Mouse (Mus musculus) layer of hippocampus, postnatal 25 days (tissue): ENCODE data around the gene Adh6a. TPM values are rescaled to one million over a fixed set of nuclear protein-coding genes. Genes with fewer than 3 reads are reported as not detected.
"Not testable (repeated sequence)": the region's sequence is repeated elsewhere in the genome, so short reads cannot be mapped to it uniquely, and the experiment has no call there.

Source experiments
- DNase-seq, 2 experiments: peaks; one replicate each; pipeline ENCODE4 v3.0.0; 2022; ENCODE audit warnings: mixed read lengths in 2 of 2, low spot score in 1 of 2; ENCODE audit errors: extremely low spot score in 1 of 2
- total RNA-seq, 2 experiments: library from RNA; stranded (reverse); gene quantifications; 2 replicates each; pipeline ENCODE4 v1.2.3; 2021

The Adh6a gene
- total RNA-seq, 2 experiments from 2014 or later: not detected

- DNase-seq: no peak
Observed at GRCm38 (mm10) chr3:138316908-138317472, 3.9 kb downstream of the Adh6a start.

- DNase-seq: no peak
Observed at GRCm38 (mm10) chr3:138325001-138325400, 11.9 kb downstream of the Adh6a start.

DNA sequence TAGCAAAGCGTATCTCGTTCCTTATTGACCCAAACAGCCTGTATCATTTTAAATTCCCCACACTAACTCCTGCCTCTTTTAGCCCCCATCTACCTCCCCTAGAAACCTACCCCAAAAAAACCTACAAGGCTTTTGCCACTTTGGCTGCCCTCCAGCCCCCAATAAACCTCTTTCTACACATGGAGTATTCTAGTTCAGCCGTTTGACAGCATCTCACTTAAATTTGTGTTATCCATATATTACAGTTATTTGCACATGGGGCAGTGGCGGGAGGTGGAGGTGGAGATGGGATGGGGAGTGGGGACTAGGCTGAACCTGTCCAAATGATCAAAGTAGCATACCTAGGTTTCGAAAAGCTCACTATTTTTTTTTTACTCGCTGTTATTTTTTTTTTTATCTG lies 12.4 kb downstream of the Adh6a start:
- DNase-seq: no peak

DNA sequence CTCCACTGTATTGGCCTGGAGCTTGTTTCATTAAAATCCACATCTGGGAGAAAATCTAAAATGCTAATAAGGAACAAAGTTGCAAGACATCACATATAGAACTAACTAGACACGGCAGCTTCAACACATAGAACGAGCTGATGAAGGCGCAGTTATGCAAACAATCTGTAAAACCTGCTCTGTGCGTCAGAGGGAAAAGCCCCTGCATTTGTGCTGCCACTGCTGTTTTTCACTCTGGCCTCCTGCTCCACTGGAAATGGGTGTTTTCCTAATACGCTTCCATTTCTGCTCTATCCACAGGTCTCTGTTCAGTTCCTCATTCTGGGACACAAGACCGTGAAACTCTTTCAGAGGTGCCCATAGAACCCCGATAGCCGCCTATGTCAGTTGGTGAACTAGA lies 20.8 kb downstream of the Adh6a start:
- DNase-seq: no peak

DNA sequence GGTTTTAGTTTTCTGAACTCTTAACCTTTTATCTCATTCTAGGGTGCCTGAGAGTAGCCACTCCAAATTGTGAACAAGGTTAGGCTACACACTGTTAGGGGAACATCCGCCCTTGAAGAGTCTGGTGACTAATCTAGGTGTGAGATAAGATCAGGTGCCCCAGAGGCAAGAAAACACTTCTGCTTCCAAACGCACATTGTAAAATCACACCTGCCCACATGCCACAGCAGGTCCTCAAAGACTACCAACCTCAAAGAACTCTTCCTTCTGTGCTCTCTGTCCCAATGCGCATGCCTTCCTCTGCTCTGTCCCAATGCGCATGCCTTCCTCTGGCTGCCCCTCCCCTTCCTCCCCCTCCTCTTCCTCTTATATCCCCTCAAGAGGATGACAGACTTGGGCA lies 21.2 kb downstream of the Adh6a start:
- no peak for DNase-seq

DNA sequence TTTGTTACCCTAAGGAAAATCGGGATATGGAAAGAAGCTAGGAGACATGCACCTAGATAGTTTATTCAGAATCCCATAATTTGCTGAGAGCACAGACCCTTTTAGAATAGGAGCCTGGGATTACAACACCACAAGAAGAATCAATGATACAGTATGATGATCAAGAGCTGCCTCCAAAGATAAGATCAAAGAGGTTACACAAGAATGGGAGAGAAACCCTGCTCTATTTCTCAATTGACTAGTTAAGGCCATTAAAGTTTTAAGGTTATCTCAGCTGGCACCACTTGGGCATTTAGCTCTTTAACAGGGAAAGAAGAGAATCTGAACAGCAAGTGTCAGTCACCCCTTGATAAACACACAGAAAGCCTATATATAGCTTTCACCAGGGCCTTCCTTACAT lies 22.5 kb downstream of the Adh6a start:
- DNase-seq: no peak

DNA sequence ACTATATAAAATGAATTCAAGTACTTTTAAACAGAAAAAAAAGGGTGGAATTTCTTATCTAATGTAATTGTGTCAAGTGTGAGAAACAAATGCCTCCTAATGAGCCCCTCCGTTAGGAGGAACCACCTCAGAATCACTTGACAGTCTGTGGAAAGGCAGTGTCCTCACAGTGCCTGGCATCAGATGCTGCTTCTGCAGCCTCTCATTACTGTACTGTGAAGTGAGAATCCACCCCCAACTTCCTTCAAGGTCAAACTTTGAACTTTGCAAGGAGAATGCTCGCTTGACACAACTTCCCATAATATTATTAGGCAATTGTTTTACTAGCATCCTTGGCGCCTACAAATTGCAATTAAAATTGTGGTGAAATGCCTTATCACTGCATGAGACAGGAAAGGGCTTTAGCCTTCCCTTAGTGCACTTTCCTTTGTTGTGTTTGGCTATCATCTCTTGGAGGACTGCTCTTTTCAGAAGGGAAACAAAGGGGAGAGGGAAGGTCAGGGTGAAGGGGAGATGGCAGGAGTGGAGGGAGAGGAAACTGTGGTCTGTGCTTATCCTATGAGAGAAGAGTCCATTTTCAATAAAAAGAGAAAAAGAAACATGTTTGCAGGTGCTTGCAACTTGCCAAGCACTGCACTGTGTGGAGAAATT lies 23.1 kb downstream of the Adh6a start:
- no peak for DNase-seq

- DNase-seq: no peak
Observed at GRCm38 (mm10) chr3:138341471-138341870, 28.4 kb downstream of the Adh6a start, which contains the start of gene Adh6b. TSS of gene Adh6b (plus strand) at chr3:138341775.

DNA sequence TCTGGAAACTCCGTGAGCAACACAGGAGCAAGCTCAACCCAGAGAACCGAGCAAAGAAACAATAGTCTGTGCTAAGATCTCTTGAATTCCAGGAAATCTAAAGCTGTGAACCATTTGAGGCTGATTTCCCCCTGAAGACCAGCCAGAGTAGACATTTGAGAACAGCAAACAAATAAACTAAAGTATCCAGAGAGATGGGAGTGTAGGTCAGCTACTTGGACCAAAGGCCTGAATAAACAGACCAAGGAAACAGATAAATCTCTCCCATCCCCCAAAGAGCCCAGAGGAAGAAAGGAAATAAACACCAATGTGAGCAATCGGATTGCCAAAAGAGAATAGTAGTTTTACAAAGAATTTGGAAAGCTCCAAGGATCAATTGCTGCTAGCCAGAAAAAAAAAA lies 34.0 kb downstream of the Adh6a start:
- DNase-seq: no peak

- no peak for DNase-seq
Observed at GRCm38 (mm10) chr3:138352012-138352809, 39.1 kb downstream of the Adh6a start.

- no peak for DNase-seq
Observed at GRCm38 (mm10) chr3:138358856-138359255, 45.8 kb downstream of the Adh6a start.

DNA sequence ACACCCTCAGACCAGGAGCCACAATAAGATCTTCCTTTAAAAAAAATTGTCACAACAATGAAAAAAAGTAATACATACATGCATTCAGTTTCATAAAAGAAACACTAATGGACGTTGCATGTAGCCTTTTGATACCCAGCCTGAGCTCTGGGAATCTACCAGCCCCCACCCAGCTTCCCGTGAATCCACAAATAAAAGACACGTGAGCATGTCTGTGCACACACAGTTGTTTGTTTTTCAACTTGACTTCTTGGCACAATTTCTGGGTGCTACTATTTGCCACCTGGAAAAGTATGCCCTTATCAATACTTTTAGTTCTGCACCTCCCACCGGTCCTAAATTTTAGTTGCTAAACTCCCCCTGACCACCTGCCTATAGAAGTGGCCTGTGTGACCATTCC lies 47.6 kb downstream of the Adh6a start:
- DNase-seq: no peak

DNA sequence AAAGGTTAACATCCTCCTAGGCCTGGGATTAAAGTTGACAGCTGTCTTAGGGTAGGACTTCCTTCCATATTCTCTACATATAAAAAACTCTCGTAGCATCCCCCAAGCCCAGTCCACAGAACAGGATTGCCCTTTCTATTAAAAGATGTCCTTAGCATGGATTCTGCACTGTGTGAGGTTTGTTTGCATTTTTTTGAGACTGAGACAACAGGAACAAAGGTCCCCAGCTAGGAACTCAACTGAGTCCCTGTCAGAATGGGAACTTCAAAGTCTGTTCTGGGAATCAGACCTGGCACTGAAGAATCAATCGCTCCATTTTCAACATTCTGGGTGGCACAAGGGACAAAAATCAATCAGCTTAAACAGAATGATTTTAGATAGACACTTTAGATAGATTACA lies 49.8 kb downstream of the Adh6a start:
- DNase-seq: no peak

GRCm38 (mm10) chr3:138366181-138366580 lies 53.1 kb downstream of the Adh6a start:
- DNase-seq: no peak

- DNase-seq: no peak
Observed at GRCm38 (mm10) chr3:138369546-138369945, 56.5 kb downstream of the Adh6a start.

GRCm38 (mm10) chr3:138370289-138370688 lies 57.2 kb downstream of the Adh6a start:
- not testable (repeated sequence) for DNase-seq

GRCm38 (mm10) chr3:138373920-138374319 lies 60.8 kb downstream of the Adh6a start:
- no peak for DNase-seq

- DNase-seq: no peak
Observed at GRCm38 (mm10) chr3:138375148-138375547, 62.1 kb downstream of the Adh6a start.
